Mouse (Mus musculus) retina, embryonic 14.5 days (tissue): ENCODE results near the gene Il12b.
A peak's percentile ranks its signal among the peaks of the same experiment; 100 is the strongest.
"Not testable (repeated sequence)": the region's sequence is repeated elsewhere in the genome, so short reads cannot be mapped to it uniquely, and the experiment has no call there.

Experiments
- DNase-seq: peaks from one replicate; pipeline ENCODE4 v3.0.0-alpha.2; 2015; ENCODE audit warnings: low spot score

Il12b gene

DNA sequence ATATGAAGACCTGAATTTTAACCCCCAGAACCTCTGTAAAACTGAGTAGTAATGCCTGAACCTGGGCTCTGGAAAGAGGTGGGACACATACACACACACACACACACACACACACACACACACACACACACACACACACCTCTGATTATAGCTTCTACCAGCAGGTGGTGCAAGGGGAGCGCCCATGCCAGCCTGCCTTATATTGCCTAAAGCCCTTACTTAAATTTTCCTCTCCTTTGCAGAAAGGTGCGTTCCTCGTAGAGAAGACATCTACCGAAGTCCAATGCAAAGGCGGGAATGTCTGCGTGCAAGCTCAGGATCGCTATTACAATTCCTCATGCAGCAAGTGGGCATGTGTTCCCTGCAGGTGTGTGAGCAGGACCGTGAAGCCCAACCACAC lies 12.4 kb downstream of the Il12b start:
- DNase-seq = no peak

DNA sequence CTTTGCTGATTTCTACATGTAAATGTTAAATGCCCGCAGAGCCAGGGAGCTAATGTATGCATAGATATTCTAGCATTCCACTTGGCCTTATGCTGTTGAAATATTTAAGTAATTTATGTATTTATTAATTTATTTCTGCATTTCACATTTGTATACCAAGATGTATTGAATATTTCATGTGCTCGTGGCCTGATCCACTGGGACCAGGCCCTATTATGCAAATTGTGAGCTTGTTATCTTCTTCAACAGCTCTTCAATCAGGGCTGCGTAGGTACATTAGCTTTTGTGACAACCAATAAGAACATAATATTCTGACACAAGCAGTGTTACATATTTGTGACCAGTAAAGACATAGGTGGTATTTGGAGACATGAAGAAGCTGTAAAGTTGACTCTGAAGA lies 13.5 kb downstream of the Il12b start:
- DNase-seq = no peak

DNA sequence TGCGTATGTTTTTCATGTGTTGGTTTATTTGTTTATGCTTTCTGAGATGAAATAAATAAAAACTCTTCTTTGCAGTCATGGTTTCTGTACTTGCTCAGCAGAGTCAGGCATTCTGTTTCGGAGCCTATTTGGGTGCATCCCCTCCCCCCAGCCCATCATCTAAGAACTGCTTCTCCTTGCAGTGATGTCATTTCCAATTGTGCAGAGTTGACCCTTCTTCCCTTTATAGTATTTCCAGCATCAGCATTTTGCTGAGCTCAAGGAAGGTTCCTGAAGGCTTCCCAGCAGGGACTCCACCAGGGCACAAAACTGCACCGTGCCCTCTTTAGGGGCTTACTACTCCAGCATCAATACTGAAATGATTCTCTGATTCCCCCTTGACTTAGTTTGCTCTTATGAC lies 14.7 kb downstream of the Il12b start:
- no peak for DNase-seq

DNA sequence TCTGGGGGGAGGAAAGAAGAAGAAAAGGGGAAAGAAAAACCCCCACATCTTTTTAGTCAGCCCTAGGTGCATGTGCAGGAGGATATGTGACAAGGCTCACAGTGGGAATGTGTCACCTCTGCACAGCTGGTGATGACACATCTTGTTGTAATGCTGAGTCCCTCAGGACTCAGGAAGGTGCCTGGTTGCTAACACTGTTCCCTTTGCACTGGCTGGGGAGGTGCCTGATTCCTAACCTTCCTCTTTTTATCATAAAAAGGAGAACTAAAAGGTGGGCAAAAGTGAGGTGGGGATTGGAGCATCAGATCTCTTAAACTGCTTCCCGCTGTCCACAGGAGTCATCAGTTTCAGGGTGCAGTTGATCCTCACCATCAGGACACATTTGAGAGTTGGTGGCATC lies 17.5 kb downstream of the Il12b start:
- no peak for DNase-seq

DNA sequence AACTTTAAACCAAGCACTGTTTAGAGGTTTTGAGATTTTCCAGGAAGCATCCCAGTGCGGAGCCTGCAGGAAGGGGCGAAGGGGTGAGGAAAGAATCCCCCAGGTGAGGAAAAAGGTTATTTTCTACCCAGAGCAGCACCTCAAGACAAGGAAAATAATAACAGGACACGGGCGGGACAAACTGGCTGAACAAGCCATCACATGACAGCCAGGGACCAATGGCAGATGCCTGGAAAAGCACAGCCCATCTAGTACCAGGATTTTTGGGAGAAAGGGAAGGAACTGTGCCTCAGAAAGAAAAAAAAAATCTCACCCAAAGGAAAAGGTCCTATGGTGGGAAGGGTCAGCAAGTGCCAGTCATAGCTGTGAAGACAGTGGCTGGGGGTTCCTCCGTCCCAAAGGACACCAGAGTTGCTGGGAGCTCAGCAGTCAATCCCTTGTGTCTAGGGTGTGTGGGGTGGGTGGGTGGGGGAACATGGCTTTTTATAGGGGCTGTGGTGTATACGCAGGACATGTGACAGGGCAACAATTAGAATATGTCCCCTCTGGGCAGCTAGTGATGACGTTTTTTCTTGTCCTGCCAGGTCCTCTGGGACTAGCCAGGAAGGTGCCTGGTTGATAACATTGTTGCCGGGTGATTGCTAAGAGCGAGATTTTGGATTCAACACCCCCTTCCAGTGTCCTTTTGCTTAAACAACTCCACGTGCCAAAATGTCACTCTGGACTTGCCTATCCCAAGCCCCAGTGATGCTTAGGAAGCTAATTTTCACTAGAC lies 22.7 kb downstream of the Il12b start:
- no peak for DNase-seq

DNA sequence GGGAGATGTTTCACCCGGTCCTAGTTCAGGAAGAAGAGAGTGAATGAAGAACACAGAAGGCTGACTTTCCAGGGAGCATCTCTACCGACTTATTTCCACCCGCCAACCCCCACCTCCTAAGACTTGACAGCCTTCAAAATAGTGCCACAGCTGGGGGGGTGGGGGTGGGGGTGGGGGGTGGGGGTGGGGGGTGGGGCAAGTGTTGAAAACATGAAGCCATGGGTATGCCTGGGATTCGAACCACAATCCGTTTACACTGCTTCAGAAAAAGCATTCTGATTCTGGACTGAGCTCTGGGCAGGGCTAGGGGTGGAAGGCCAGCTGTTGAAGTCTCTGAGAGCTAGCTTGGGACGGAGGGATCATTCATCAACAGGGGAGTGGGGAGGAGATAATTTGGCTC lies 23.4 kb downstream of the Il12b start:
- DNase-seq = no peak

DNA sequence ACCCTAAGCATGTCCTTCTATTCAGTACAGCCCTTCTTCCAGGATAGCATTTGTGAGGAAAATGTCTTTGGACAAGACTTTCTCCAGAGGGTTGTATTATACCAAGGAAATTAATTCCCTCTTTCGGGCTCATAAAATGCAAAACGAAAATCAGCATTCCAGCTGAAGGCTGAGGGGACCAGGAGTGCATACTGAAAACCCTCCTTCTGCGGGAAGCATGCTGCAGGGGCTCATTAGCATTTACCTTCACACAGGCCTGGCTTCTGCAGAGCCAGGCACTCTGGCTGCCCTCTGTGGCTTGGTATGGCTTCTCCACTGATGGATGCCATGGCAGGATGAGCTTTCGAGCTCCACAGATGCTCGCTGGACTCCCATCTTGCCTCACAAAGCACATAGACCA lies 24.1 kb downstream of the Il12b start:
- DNase-seq = no peak

DNA sequence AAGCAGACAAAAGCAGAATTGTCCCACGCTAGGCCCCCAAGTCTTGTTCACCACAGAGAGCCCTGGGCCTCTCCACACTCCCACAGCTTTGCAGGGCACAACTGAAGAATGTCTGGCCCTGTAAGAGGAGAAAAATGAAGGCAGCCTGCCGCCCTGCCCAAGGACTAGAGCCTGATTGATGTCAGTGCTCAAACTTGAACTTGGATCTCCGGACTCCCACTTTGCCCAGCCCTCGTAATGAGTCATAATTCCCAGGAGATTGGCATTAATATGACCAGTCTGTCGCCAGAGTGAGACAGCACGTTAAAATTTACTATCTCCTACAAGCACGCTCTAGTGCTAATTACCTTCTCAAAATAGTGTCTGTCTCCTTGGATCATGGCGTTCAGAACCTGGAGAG lies 25.1 kb downstream of the Il12b start:
- no peak for DNase-seq

DNA sequence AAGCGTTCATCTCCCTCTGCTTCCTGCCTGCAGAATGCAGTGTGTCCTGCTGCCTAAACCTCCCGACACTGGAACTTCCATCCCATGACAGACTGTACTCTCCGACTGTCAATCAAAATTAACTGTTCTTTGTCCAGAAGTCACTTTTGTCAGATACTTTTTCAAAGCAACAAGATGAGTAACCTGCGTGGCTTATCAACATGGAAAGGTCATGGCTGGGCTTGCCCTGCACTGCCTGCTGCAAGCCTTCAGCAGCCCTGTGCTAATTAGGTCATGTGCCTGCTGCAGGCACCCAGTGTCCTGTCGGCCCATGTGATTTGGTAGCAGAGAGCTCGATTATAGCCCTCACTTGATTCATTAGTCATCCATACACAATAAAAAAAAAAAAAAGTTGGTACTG lies 25.8 kb downstream of the Il12b start:
- DNase-seq = peak; percentile 9

DNA sequence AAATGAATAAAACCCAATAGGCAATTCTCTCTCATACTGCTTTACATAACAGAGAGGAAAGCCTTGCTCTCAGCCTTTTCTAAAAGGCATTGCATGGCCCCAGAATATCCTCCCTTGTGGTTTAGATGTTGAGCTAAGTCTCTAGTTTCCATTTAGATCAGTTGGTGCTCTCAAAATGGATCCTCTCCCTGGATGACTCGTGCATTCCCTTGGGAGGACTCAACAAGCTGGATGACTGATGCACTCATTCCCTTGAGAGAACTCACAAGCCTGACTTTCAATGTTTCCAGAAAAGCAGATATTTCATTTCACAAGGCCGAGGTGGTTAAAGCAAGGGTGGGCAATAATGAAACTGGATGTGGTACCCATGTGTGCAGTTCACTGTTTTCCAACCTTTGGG lies 28.1 kb downstream of the Il12b start:
- DNase-seq = no peak

DNA sequence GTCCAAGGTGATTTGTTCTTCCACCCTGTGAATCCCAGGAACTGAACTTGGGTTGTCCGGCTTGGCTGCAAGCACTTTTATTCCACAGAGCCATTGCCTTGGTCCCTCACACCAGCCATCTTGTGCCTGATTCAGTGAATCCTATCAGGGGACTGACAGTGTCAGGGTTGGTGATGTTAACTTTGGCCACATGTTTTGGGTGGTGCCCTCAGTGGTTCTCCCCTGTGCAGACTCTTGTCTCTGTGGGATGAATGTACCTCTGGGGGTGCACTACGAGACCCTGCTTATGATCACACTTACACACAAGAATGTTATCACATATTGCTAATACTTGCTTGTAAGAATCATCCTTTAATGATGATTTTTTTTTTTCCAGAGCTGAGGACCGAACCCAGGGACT lies 30.2 kb downstream of the Il12b start:
- DNase-seq = no peak

DNA sequence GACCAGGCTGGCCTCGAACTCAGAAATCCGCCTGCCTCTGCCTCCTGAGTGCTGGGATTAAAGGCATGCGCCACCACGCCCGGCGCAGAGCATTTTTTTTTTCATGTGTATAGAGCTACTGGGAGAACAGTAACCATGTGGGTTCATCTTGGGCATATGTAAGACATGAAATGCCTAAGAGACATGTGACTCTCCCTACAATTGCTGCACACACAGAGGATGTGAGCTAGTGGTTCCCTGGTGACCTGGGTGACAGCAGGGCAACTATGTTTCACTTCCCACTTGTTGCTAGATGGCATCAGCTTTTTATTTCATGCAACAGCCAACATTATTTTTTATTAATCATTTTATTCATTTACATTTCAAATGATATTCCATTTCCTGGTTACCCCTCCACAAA lies 37.9 kb downstream of the Il12b start:
- no peak for DNase-seq

DNA sequence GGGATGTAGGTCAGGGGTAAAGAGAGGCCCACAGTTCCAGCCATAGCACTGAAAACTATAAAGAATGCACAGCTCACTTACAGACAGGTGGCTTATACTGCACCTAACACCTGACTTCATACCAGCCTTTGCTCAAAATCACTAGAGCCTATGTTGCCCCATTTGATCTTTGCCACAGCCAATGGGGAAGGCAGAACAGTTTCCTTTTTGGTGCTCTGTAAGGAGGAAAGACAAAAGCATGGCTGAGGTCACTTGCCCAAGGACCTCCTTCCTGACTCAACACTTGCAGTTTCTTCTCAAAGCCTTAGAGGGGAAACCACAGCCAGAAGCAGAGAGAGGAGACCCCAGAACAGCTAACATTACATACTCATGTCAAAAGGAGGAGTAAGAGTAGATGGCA lies 51.2 kb downstream of the Il12b start:
- no peak for DNase-seq

DNA sequence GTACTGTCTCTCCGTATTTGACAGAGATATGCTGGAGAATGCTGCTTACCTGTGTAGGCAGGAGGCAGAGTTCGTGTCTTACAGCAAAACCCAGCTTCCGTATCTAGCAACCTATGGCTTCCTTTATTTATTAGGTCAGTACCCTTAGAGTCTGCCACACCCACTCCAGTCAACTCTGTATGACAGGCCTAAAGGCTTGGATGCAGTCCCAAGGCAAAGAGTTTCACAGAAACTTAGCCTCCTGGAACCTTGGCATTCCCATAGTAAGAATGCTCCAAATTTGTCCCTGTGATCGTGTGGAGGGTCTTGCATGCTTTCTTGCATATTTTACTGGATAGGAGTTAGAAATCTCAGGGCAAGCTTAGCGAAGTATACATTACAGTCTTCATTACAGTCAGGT lies 52.2 kb downstream of the Il12b start:
- not testable (repeated sequence) for DNase-seq

DNA sequence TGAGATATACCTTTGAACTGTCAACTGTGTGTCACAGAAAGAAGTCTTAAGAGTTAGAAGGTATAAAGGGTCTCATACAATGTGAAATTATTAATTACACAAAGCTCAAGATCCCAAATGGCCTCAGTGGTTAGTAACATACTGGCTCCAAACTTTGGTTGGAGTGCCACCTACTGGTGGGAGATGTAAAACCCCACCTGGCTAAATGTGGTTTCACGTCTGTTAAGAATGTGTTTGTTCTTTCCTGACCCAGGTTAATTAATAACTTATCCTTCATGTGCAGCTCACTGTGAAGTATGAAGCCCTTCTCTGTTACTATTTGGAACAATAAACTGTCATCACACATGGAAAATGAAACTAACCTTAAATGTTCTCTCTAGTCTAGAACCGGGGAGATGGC lies 53.6 kb downstream of the Il12b start:
- DNase-seq = peak; percentile 76

DNA sequence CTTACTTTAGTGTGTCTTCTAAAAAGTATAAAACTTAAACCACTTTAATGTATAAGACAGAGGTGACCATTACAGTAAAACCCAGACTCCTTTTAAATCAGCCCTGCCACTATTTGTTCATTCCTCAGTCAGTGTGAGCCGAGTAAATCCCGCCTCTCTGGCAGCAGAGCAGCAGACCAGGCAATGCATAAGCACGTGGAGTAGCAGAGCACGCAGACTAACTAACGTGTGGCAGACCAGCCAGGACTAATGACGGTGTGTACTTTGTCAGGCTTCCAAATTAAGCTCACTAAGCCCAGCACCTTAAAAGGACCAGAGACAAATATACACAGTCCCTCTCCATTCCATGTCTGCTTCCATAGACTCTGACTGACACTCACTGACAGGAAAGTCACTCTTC lies 61.6 kb downstream of the Il12b start:
- DNase-seq = no peak
